Mouse (Mus musculus) CH12.LX (cell line): Measurements from ENCODE around the gene Kirrel3. TPM values are rescaled to one million over a fixed set of nuclear protein-coding genes. Genes with fewer than 3 reads are reported as not detected.

ENCODE experiments used
- DNase-seq: peaks from one replicate; pipeline ENCODE4 v3.0.0-alpha.2; 2013; ENCODE audit errors: extremely low read depth
- H3K27ac ChIP-seq: 2 replicates; pipeline ENCODE4 v1.5.1; 2012; ENCODE audit warnings: low read depth, mild to moderate bottlenecking, control low read depth, moderate library complexity; ENCODE audit not compliant: insufficient read depth
- H3K27me3 ChIP-seq: replicated peaks from 2 replicates; pipeline ENCODE3; 2012; ENCODE audit warnings: inconsistent platforms
- H3K36me3 ChIP-seq, 2 experiments: replicated peaks in 1 of 2; 2 replicates each; pipeline versions ENCODE3 to v1.6.1; 2012; ENCODE audit warnings: inconsistent platforms in 1 of 2, low read length in 1 of 2, mild to moderate bottlenecking in 1 of 2, mixed read lengths in 1 of 2, moderate library complexity in 1 of 2; ENCODE audit not compliant: control insufficient read depth in 1 of 2, insufficient read depth in 1 of 2
- H3K4me1 ChIP-seq, 2 experiments: 2 replicates each; pipeline ENCODE4 v1.6.1; 2012; ENCODE audit warnings: inconsistent platforms in 1 of 2, moderate library complexity in 1 of 2; ENCODE audit not compliant: insufficient read depth in 2 of 2, control insufficient read depth in 1 of 2
- H3K4me2 ChIP-seq: 2 replicates; pipeline ENCODE4 v1.6.1; 2012; ENCODE audit warnings: low read depth, mild to moderate bottlenecking, control low read depth; ENCODE audit not compliant: poor library complexity, insufficient read depth, severe bottlenecking
- H3K4me3 ChIP-seq, 3 experiments: fragments of 150-350 bp in 1 of 3; sonication (generic) in 1 of 3; replicated peaks in 1 of 3; 2 replicates each; pipeline versions ENCODE3 to v1.5.1; 2011 to 2012; ENCODE audit warnings: low read depth in 2 of 3, low read length in 2 of 3, mild to moderate bottlenecking in 2 of 3, moderate library complexity in 2 of 3, control low read depth in 1 of 3, improper control_type of control experiment in 1 of 3, inconsistent platforms in 1 of 3, mixed read lengths in 1 of 3; ENCODE audit not compliant: poor library complexity in 1 of 3
- H3K79me2 ChIP-seq: replicated peaks from 2 replicates; pipeline ENCODE4 v1.6.1; 2012; ENCODE audit warnings: mild to moderate bottlenecking, moderate library complexity; ENCODE audit not compliant: control insufficient read depth, poor library complexity, insufficient read depth, severe bottlenecking; ENCODE audit errors: extremely low read depth
- H3K9ac ChIP-seq: 2 replicates; pipeline ENCODE4 v1.6.1; 2012; ENCODE audit warnings: low read depth, mild to moderate bottlenecking, control low read depth, moderate library complexity; ENCODE audit not compliant: insufficient read depth
- H3K9me3 ChIP-seq: replicated peaks from 2 replicates; pipeline ENCODE3; 2012; ENCODE audit warnings: low read length, inconsistent platforms, mixed read lengths
- CHD1 ChIP-seq: IDR thresholded peaks from 2 replicates; pipeline ENCODE4 v1.6.1; 2012; ENCODE audit warnings: low read depth, low read length, improper control_type of control experiment, inconsistent platforms
- CTCF ChIP-seq, 2 experiments: IDR thresholded peaks in 1 of 2; conservative IDR thresholded peaks in 1 of 2; 2 replicates each; pipeline ENCODE4 v1.5.1; 2011 to 2012; ENCODE audit warnings: low read depth in 2 of 2, low read length in 2 of 2, improper control_type of control experiment in 1 of 2, inconsistent platforms in 1 of 2, mild to moderate bottlenecking in 1 of 2, moderate library complexity in 1 of 2
- EP300 ChIP-seq: IDR thresholded peaks from 2 replicates; pipeline ENCODE4 v1.6.1; 2011; ENCODE audit warnings: low read length, improper control_type of control experiment
- ETS1 ChIP-seq: conservative IDR thresholded peaks from 2 replicates; pipeline ENCODE4 v1.6.1; 2012; ENCODE audit warnings: low read depth, mild to moderate bottlenecking, inconsistent platforms, low read length, improper control_type of control experiment, moderate library complexity
- GABPA ChIP-seq: IDR thresholded peaks from 2 replicates; pipeline ENCODE4 v1.6.1; 2012; ENCODE audit warnings: low read depth, low read length, improper control_type of control experiment, inconsistent platforms; ENCODE audit not compliant: insufficient replicate concordance
- JUND ChIP-seq: conservative IDR thresholded peaks from 2 replicates; pipeline ENCODE4 v1.6.1; 2011; ENCODE audit warnings: low read depth, low read length, improper control_type of control experiment
- KAT2A ChIP-seq: IDR thresholded peaks from 2 replicates; pipeline ENCODE4 v1.6.1; 2012; ENCODE audit warnings: low read length, improper control_type of control experiment, inconsistent platforms; ENCODE audit not compliant: insufficient replicate concordance
- MAX ChIP-seq: IDR thresholded peaks from 2 replicates; pipeline ENCODE4 v1.6.1; 2011; ENCODE audit warnings: low read length, improper control_type of control experiment
- MXI1 ChIP-seq: IDR thresholded peaks from 2 replicates; pipeline ENCODE4 v1.6.1; 2011; ENCODE audit warnings: mild to moderate bottlenecking, low read depth, low read length, improper control_type of control experiment
- MYC ChIP-seq: IDR thresholded peaks from 2 replicates; pipeline ENCODE4 v1.6.1; 2011; ENCODE audit warnings: low read depth, mild to moderate bottlenecking, improper control_type of control experiment, low read length
- PAX5 ChIP-seq: IDR thresholded peaks from 2 replicates; pipeline ENCODE4 v1.6.1; 2012; ENCODE audit warnings: low read length, inconsistent platforms, mixed read lengths
- POLR2A ChIP-seq: IDR thresholded peaks from 2 replicates; pipeline ENCODE4 v1.6.1; 2011; ENCODE audit warnings: low read depth, mild to moderate bottlenecking, improper control_type of control experiment, low read length
- POLR2AphosphoS2 ChIP-seq: IDR thresholded peaks from 2 replicates; pipeline ENCODE4 v1.6.1; 2011; ENCODE audit warnings: low read depth, low read length, improper control_type of control experiment
- RAD21 ChIP-seq: IDR thresholded peaks from 2 replicates; pipeline ENCODE4 v1.6.1; 2011; ENCODE audit warnings: low read depth, mild to moderate bottlenecking, low read length, improper control_type of control experiment, moderate library complexity
- SMC3 ChIP-seq: IDR thresholded peaks from 2 replicates; pipeline ENCODE4 v1.6.1; 2011; ENCODE audit warnings: low read depth, low read length, improper control_type of control experiment
- USF1 ChIP-seq: IDR thresholded peaks from 2 replicates; pipeline ENCODE4 v1.6.1; 2014; ENCODE audit warnings: low read depth, mild to moderate bottlenecking, inconsistent platforms, low read length, improper control_type of control experiment
- ZC3H11A ChIP-seq: IDR thresholded peaks from 2 replicates; pipeline ENCODE4 v1.6.1; 2012; ENCODE audit warnings: low read depth, mild to moderate bottlenecking, inconsistent platforms, low read length, improper control_type of control experiment
- ZKSCAN1 ChIP-seq: IDR thresholded peaks from 2 replicates; pipeline ENCODE4 v1.6.1; 2012; ENCODE audit warnings: low read depth, inconsistent platforms, low read length, improper control_type of control experiment, borderline replicate concordance
- ZMIZ1 ChIP-seq: IDR thresholded peaks from 2 replicates; pipeline ENCODE4 v1.6.1; 2012; ENCODE audit warnings: low read depth, mild to moderate bottlenecking, inconsistent platforms, low read length, improper control_type of control experiment
- dilution Hi-C: fragments of 300-500 bp; cut with MboI; formaldehyde crosslinking; loops from 2 replicates; pipeline ENCODE4 v1.14.3; 2020; ENCODE audit warnings: low sequenced_read_pairs; ENCODE audit not compliant: extremely low pct_unique_long_range_greater_than_20kb, extremely low pct_ligation_motif_present
- in situ Hi-C: fragments of 300-500 bp; cut with MboI; formaldehyde crosslinking; loops from 3 replicates; pipeline ENCODE4 v1.14.3; 2019; ENCODE audit warnings: low sequenced_read_pairs, low pct_ligation_motif_present, low pct_unique_long_range_greater_than_20kb, mixed read lengths
- polyA plus RNA-seq: library from polyadenylated mRNA; unstranded; fragments of >175 nt; gene quantifications from 2 replicates; pipeline ENCODE4 v1.2.1, GENCODE M21; 2012; ENCODE audit warnings: low read depth; ENCODE audit not compliant: insufficient read length
- total RNA-seq, 2 experiments: library from RNA; depleted of rRNA; stranded (reverse); fragments of 300-350 nt in 1 of 2; fragments of >200 nt in 1 of 2; gene quantifications; 2 replicates each; pipeline ENCODE4 v1.2.3; 2012 to 2014

Gene Kirrel3
- total and polyA plus RNA-seq, 3 experiments = not detected

GRCm38 (mm10) chr9:35004113-35004512 lies 518.4 kb downstream of the Kirrel3 start:
- no peaks in the 10 kb centered on the region for H3K36me3 ChIP-seq
- dilution Hi-C loops (no loop called here), in situ Hi-C loops (loop anchor here (25.0 kb wide), 1 partner anchor 517 kb away; the partner anchor contains the start of gene Kirrel3)
- no peak overlapping the region for H3K27ac ChIP-seq
- no peaks in the 10 kb centered on the region for H3K79me2 ChIP-seq
- H3K27me3 ChIP-seq = peaks cover 35% of the 10 kb centered on the region
- no peak for TF ChIP-seq USF1
- TF ChIP-seq ETS1 = no peak
- no peak for TF ChIP-seq CTCF (conservative IDR thresholded peaks at IDR 0.05 in 1 of 2, IDR thresholded peaks at IDR 0.05 in 1 of 2; ENCODE audit: low read depth in 2 of 2, low read length in 2 of 2)
- TF ChIP-seq POLR2A = no peak
- no peak for TF ChIP-seq ZMIZ1
- TF ChIP-seq RAD21 = no peak
- no peak for TF ChIP-seq MXI1
- TF ChIP-seq JUND = no peak
- no peak overlapping the region for H3K4me3 ChIP-seq
- H3K4me2 ChIP-seq = no peak overlapping the region
- DNase-seq = no peak
- no peaks in the 10 kb centered on the region for H3K4me1 ChIP-seq
- peaks cover 2% of the 10 kb centered on the region for H3K9me3 ChIP-seq
- H3K9ac ChIP-seq = no peak overlapping the region

GRCm38 (mm10) chr9:35007697-35008341 lies 522.1 kb downstream of the Kirrel3 start:
- in situ Hi-C loops = loop anchor here (25.0 kb wide), 1 partner anchor 521 kb away; the partner anchor contains the start of gene Kirrel3
- no peaks in the 10 kb centered on the region for H3K9me3 ChIP-seq
- peaks cover 52% of the 10 kb centered on the region for H3K27me3 ChIP-seq
- no peaks in the 10 kb centered on the region for H3K4me1 ChIP-seq
- H3K36me3 ChIP-seq = no peaks in the 10 kb centered on the region
- no peak overlapping the region for H3K4me2 ChIP-seq
- H3K79me2 ChIP-seq = no peaks in the 10 kb centered on the region
- DNase-seq = no peak
- no peak overlapping the region for H3K9ac ChIP-seq
- H3K27ac ChIP-seq = no peak overlapping the region
- TF ChIP-seq MYC (no peak), EP300 (no peak), ZC3H11A (no peak), MAX (no peak), GABPA (no peak), SMC3 (no peak), CHD1 (no peak), KAT2A (no peak), ZKSCAN1 (no peak), PAX5 (no peak), POLR2AphosphoS2 (no peak), CTCF (conservative IDR thresholded peaks at IDR 0.05 in 1 of 2, IDR thresholded peaks at IDR 0.05 in 1 of 2; ENCODE audit: low read depth in 2 of 2, low read length in 2 of 2) (no peak)
- dilution Hi-C loops = no loop called here
- H3K4me3 ChIP-seq = no peak overlapping the region
